Mouse (Mus musculus) testis, adult 2 months (tissue): ENCODE measurements at regions not wholly inside any gene's neighbourhood (a gene's known extent, or its start where the extent isn't known, plus 50 kb on each side); places are given as distances from the start of the nearest gene placed in this dataset.

Source experiments
- H3K27ac ChIP-seq: fragments of 200-500 bp; 2 replicates; pipeline ENCODE4 v1.5.1; 2012; ENCODE audit warnings: low read depth, low read length; ENCODE audit not compliant: control insufficient read depth, insufficient read depth
- H3K27me3 ChIP-seq: fragments of 200-500 bp; 2 replicates; pipeline ENCODE4 v1.6.1; 2012; ENCODE audit warnings: mild to moderate bottlenecking, low read length, moderate library complexity; ENCODE audit not compliant: control insufficient read depth, insufficient read depth
- H3K36me3 ChIP-seq: fragments of 200-500 bp; 2 replicates; pipeline ENCODE4 v1.6.1; 2012; ENCODE audit warnings: mild to moderate bottlenecking, low read length; ENCODE audit not compliant: control insufficient read depth, insufficient read depth
- H3K4me1 ChIP-seq: fragments of 200-500 bp; 2 replicates; pipeline ENCODE4 v1.6.1; 2012; ENCODE audit warnings: low read length; ENCODE audit not compliant: control insufficient read depth, insufficient read depth
- H3K4me3 ChIP-seq: fragments of 200-500 bp; 2 replicates; pipeline ENCODE4 v1.5.1; 2012; ENCODE audit warnings: low read depth, mild to moderate bottlenecking, low read length, moderate library complexity, mixed read lengths; ENCODE audit not compliant: control insufficient read depth
- CTCF ChIP-seq: fragments of 200-500 bp; IDR thresholded peaks from 2 replicates; pipeline ENCODE4 v1.5.1; 2012; ENCODE audit warnings: low read depth, mild to moderate bottlenecking, inconsistent platforms, low read length, moderate library complexity; ENCODE audit not compliant: control insufficient read depth, insufficient read depth, insufficient replicate concordance
- POLR2A ChIP-seq: fragments of 200-500 bp; IDR thresholded peaks from 2 replicates; pipeline ENCODE4 v1.6.1; 2012; ENCODE audit warnings: low read depth, mild to moderate bottlenecking, inconsistent platforms, low read length, moderate library complexity; ENCODE audit not compliant: control insufficient read depth

GRCm38 (mm10) chr11:7519556-7519955, 305.8 kb upstream of the Igfbp3 start:
- no peaks in the 10 kb centered on the region for H3K4me1 ChIP-seq
- no peaks in the 10 kb centered on the region for H3K36me3 ChIP-seq
- no peak overlapping the region for H3K4me3 ChIP-seq
- H3K27me3 ChIP-seq: no peaks in the 10 kb centered on the region
- TF ChIP-seq CTCF (no peak), POLR2A (no peak)
- H3K27ac ChIP-seq: no peak overlapping the region

DNA sequence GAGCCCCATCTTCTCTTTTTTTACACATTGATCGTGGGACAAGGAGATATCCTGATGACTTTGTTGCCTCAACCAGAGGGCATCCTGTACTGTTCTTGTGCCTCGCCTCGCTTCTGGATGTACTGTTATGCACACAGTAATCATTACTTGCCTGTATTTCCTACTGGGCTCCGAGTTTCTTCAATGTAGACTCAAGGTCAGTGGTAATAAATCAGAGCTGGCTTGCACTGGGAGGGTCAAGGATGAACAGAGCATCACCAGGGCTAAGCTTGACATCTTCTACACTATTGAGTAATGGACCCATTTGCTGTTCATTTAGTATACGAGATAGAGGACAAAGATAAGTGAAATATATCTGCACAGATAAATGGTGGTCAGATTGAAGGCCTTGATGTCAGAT, 295.1 kb upstream of the Igfbp3 start:
- TF ChIP-seq CTCF (no peak), POLR2A (no peak)
- Histone ChIP-seq H3K4me1 (no peaks in the 10 kb centered on the region), H3K4me3 (no peak overlapping the region), H3K27me3 (no peaks in the 10 kb centered on the region), H3K36me3 (no peaks in the 10 kb centered on the region), H3K27ac (no peak overlapping the region)

- no peaks in the 10 kb centered on the region for H3K27me3 ChIP-seq
- H3K27ac ChIP-seq: no peak overlapping the region
- H3K4me3 ChIP-seq: no peak overlapping the region
- TF ChIP-seq CTCF: no peak
- no peak for TF ChIP-seq POLR2A
- H3K4me1 ChIP-seq: no peaks in the 10 kb centered on the region
- no peaks in the 10 kb centered on the region for H3K36me3 ChIP-seq
These were observed 292.8 kb upstream of the Igfbp3 start for GRCm38 (mm10) chr11:7506421-7506945.

- TF ChIP-seq CTCF (no peak), POLR2A (no peak)
- Histone ChIP-seq H3K27ac (no peak overlapping the region), H3K36me3 (no peaks in the 10 kb centered on the region), H3K4me3 (no peak overlapping the region), H3K4me1 (no peaks in the 10 kb centered on the region), H3K27me3 (no peaks in the 10 kb centered on the region)
These were observed 291.1 kb upstream of the Igfbp3 start for GRCm38 (mm10) chr11:7504651-7505321.

DNA sequence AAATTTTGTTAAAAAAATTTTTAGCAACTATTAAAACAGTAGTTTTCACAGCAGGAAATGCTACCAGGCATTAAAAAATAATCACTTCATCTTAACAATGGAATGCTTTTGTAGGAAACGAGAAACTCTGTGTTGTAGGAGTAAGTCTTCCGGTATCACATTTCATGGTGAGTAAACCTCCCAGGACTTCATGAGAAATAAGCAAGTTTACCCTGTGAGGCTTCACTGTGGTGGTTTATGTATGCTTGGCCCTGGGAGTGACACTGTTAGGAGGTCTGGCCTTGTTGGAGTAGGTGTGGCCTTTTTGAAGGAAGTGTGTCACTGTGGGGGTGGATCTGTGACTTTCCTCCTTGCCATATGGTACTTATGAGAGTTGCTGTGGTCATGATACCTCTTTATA, 289.0 kb upstream of the Igfbp3 start:
- Histone ChIP-seq H3K27ac (no peak overlapping the region), H3K36me3 (no peaks in the 10 kb centered on the region), H3K4me3 (no peak overlapping the region), H3K4me1 (no peaks in the 10 kb centered on the region), H3K27me3 (no peaks in the 10 kb centered on the region)
- TF ChIP-seq CTCF (no peak), POLR2A (no peak)

DNA sequence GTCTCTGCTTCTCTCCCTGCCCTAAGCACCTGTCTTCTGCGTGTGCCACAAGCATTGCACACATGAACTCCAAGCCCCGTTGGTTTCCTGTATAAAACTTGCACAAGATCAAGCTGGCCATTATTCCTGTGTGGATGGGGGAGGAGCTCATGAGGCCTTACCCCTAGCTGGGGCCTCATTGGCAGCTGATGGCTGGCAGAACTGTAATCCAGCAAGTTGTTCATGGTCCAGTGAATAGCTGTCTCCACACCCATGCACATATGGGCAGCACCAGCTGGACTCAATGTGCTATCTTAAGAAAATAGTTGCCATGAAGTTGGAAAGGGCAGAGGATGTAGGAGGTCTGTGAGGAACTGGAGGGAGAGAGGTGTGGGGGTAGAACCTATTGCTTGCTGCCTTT, 288.3 kb upstream of the Igfbp3 start:
- TF ChIP-seq CTCF: no peak
- TF ChIP-seq POLR2A: no peak
- Histone ChIP-seq H3K36me3 (no peaks in the 10 kb centered on the region), H3K4me1 (no peaks in the 10 kb centered on the region), H3K27ac (no peak overlapping the region), H3K4me3 (no peak overlapping the region), H3K27me3 (no peaks in the 10 kb centered on the region)

- no peaks in the 10 kb centered on the region for H3K27me3 ChIP-seq
- H3K27ac ChIP-seq: no peak overlapping the region
- no peak for TF ChIP-seq POLR2A
- TF ChIP-seq CTCF: no peak
- H3K36me3 ChIP-seq: no peaks in the 10 kb centered on the region
- H3K4me1 ChIP-seq: no peaks in the 10 kb centered on the region
- no peak overlapping the region for H3K4me3 ChIP-seq
These were observed 284.1 kb upstream of the Igfbp3 start for GRCm38 (mm10) chr11:7497803-7498202.

GRCm38 (mm10) chr11:7473832-7474545, 260.3 kb upstream of the Igfbp3 start:
- no peak overlapping the region for H3K4me3 ChIP-seq
- H3K36me3 ChIP-seq: no peaks in the 10 kb centered on the region
- H3K4me1 ChIP-seq: no peaks in the 10 kb centered on the region
- no peaks in the 10 kb centered on the region for H3K27me3 ChIP-seq
- no peak for TF ChIP-seq POLR2A
- no peak for TF ChIP-seq CTCF
- no peak overlapping the region for H3K27ac ChIP-seq
